Comparison of ENCODE assay signal across 22 mouse cellular contexts in the genomic region with DNA sequence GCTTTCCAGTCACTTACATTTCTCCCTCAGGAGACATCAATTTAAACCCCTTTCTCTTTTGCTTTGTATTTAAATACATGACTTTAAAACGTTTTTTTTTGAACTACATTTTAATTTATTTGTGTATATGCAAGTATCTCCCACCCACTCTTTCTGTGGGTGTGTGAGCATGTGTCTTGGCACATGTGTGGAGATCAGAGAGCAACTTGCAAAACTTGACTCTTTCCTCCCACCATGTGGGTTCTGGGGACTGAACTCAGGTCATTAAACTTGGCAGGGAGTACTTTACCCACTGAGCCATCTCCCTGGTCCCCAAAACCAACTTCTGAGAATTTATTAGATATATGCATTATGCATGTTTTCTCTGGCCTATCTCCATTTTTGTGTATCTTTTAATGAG.
DNase-seq lines count a peak whose midpoint lies in the region; ATAC-seq and TF ChIP-seq lines count a peak whose summit lies in the region.
"Had no signal": no experiment of that assay in that cellular context is flagged by ENCODE, and none has a peak within 500 bp of the region (broad histone marks: within the 10 kb centered on the region; RNA-seq: fewer than 3 reads in every experiment).

No protein-coding gene starts in this region.

- TF ChIP-seq POLR2A in liver, adult 2 months (IDR thresholded peaks at IDR 0.05; ENCODE audit: extremely low read depth, insufficient read depth, low read length) = no peak

- no peaks in the 10 kb centered on the region for H3K27me3 ChIP-seq in liver, adult 2 months (ENCODE audit: control insufficient read depth, insufficient read depth, low read length)
- H3K27me3 ChIP-seq in liver, postnatal 0 days (ENCODE audit: insufficient read depth, low read length) = no peaks in the 10 kb centered on the region
- no peaks in the 10 kb centered on the region for H3K27me3 ChIP-seq in midbrain, embryonic 15.5 days (replicated peaks)
- H3K27me3 ChIP-seq in midbrain, embryonic 10.5 days (ENCODE audit: low read depth, poor library complexity, severe bottlenecking) = no peaks in the 10 kb centered on the region
- no peaks in the 10 kb centered on the region for H3K27me3 ChIP-seq in midbrain, embryonic 16.5 days (ENCODE audit: control insufficient read depth, insufficient read depth, low read depth, low read length)
- no peaks in the 10 kb centered on the region for H3K27me3 ChIP-seq in midbrain, embryonic 11.5 days (ENCODE audit: control insufficient read depth, insufficient read depth, low read length)
- H3K27me3 ChIP-seq: CH12.LX, Patski had no signal

- H3K4me2 ChIP-seq in liver, postnatal 0 days (ENCODE audit: low read depth, low read length) = no peak overlapping the region
- no peak overlapping the region for H3K4me2 ChIP-seq in midbrain, embryonic 15.5 days
- no peak overlapping the region for H3K4me2 ChIP-seq in midbrain, embryonic 16.5 days (ENCODE audit: low read length)
- H3K4me2 ChIP-seq in midbrain, embryonic 11.5 days = no peak overlapping the region

- no peaks in the 10 kb centered on the region for H3K36me3 ChIP-seq in liver, adult 2 months (ENCODE audit: control insufficient read depth, insufficient read depth, low read length)
- no peaks in the 10 kb centered on the region for H3K36me3 ChIP-seq in liver, postnatal 0 days (replicated peaks; ENCODE audit: insufficient read depth, low read length)
- no peaks in the 10 kb centered on the region for H3K36me3 ChIP-seq in midbrain, embryonic 15.5 days (replicated peaks)
- H3K36me3 ChIP-seq in midbrain, embryonic 10.5 days = no peaks in the 10 kb centered on the region
- no peaks in the 10 kb centered on the region for H3K36me3 ChIP-seq in midbrain, embryonic 16.5 days (ENCODE audit: control insufficient read depth, insufficient read depth, low read length)
- H3K36me3 ChIP-seq in midbrain, embryonic 11.5 days (ENCODE audit: control insufficient read depth, insufficient read depth, low read length) = no peaks in the 10 kb centered on the region
- H3K36me3 ChIP-seq: G1E had no signal

- H3K9me3 ChIP-seq in liver, postnatal 0 days (ENCODE audit: low read length) = no peaks in the 10 kb centered on the region
- no peaks in the 10 kb centered on the region for H3K9me3 ChIP-seq in midbrain, embryonic 15.5 days
- H3K9me3 ChIP-seq in midbrain, embryonic 10.5 days (replicated peaks) = no peaks in the 10 kb centered on the region
- H3K9me3 ChIP-seq in midbrain, embryonic 16.5 days (replicated peaks; ENCODE audit: control insufficient read depth, low read length, poor library complexity, severe bottlenecking) = no peaks in the 10 kb centered on the region
- no peaks in the 10 kb centered on the region for H3K9me3 ChIP-seq in midbrain, embryonic 11.5 days (ENCODE audit: control insufficient read depth, low read length)

- H3K4me1 ChIP-seq in liver, adult 2 months (ENCODE audit: control insufficient read depth, insufficient read depth, low read length) = peaks cover 5% of the 10 kb centered on the region
- no peaks in the 10 kb centered on the region for H3K4me1 ChIP-seq in liver, postnatal 0 days (ENCODE audit: insufficient read depth)
- H3K4me1 ChIP-seq in midbrain, embryonic 15.5 days = no peaks in the 10 kb centered on the region
- H3K4me1 ChIP-seq in midbrain, embryonic 10.5 days = 0 out of 2 replicates have a peak, but pooled peaks cover 3% of the 10 kb centered on the region
- 0 out of 2 replicates have a peak, but pooled peaks cover 2% of the 10 kb centered on the region for H3K4me1 ChIP-seq in midbrain, embryonic 16.5 days (ENCODE audit: control insufficient read depth, insufficient read depth, low read length)
- H3K4me1 ChIP-seq in midbrain, embryonic 11.5 days (ENCODE audit: control insufficient read depth, insufficient read depth, low read length) = no peaks in the 10 kb centered on the region

- no peak for TF ChIP-seq CTCF in liver, adult 2 months (IDR thresholded peaks at IDR 0.05; ENCODE audit: low read depth, low read length)
- TF ChIP-seq CTCF in liver, postnatal 0 days (IDR thresholded peaks at IDR 0.05; ENCODE audit: low read depth) = no peak

- intact Hi-C loops in heart, postnatal 14 days (cut with DNase I) = no loop called here

- 0% methylated on average over 1 of the region's 1 CpGs for WGBS in liver, adult 2 months
- 14% methylated on average over 1 of the region's 1 CpGs for WGBS in liver, postnatal 0 days (ENCODE audit: insufficient replicate concordance)
- WGBS in midbrain, embryonic 15.5 days = 4% methylated on average over 1 of the region's 1 CpGs
- 45% methylated on average over 1 of the region's 1 CpGs for WGBS in midbrain, embryonic 10.5 days
- 9% methylated on average over 1 of the region's 1 CpGs for WGBS in midbrain, embryonic 16.5 days
- 17% methylated on average over 1 of the region's 1 CpGs for WGBS in midbrain, embryonic 11.5 days

- H3K4me3 ChIP-seq in liver, adult 2 months (ENCODE audit: insufficient read depth, low read depth, low read length) = no peak overlapping the region
- no peak overlapping the region for H3K4me3 ChIP-seq in liver, postnatal 0 days (ENCODE audit: low read depth, low read length)
- H3K4me3 ChIP-seq in midbrain, embryonic 15.5 days = no peak overlapping the region
- no peak overlapping the region for H3K4me3 ChIP-seq in midbrain, embryonic 10.5 days
- H3K4me3 ChIP-seq in midbrain, embryonic 16.5 days (ENCODE audit: low read depth, low read length) = no peak overlapping the region
- H3K4me3 ChIP-seq in midbrain, embryonic 11.5 days (ENCODE audit: low read depth, low read length) = no peak overlapping the region

- H3K79me2 ChIP-seq in liver, adult 2 months (ENCODE audit: control insufficient read depth, insufficient read depth, low read length) = no peaks in the 10 kb centered on the region

- H3K9ac ChIP-seq in liver, adult 2 months (ENCODE audit: low read depth, low read length) = no peak overlapping the region
- H3K9ac ChIP-seq in liver, postnatal 0 days (replicated peaks) = no peak overlapping the region
- H3K9ac ChIP-seq in midbrain, embryonic 15.5 days = no peak overlapping the region
- H3K9ac ChIP-seq in midbrain, embryonic 16.5 days (ENCODE audit: low read depth, low read length) = no peak overlapping the region
- H3K9ac ChIP-seq in midbrain, embryonic 11.5 days (ENCODE audit: low read length) = no peak overlapping the region

- no peak for ATAC-seq in liver, postnatal 0 days
- ATAC-seq in midbrain, embryonic 15.5 days (replicated peaks) = 0 out of 2 replicates have a peak, but pooled peaks have one; percentile 32
- ATAC-seq in midbrain, embryonic 16.5 days = 0 out of 2 replicates have a peak, but pooled peaks have one; percentile 51
- ATAC-seq in midbrain, embryonic 11.5 days (ENCODE audit: low FRiP score) = no peak
- ATAC-seq: activated CD4-positive, CD25-positive, alpha-beta regulatory T cell, adult 4 months; CD4-positive, CD25-positive, alpha-beta regulatory T cell, adult 4 months had no signal

- DNase-seq in heart, adult 11 months = peak; percentile 41
- no peak for DNase-seq in heart, postnatal 14 days
- DNase-seq in liver, adult 2 months (ENCODE audit: extremely low read depth, low read depth, low spot score) = peak; percentile 71
- DNase-seq in liver, postnatal 0 days = no peak
- no peak for DNase-seq in midbrain, embryonic 10.5 days (ENCODE audit: low spot score)
- no peak for DNase-seq in midbrain, embryonic 11.5 days (ENCODE audit: low spot score, missing footprints)
- DNase-seq: adrenal gland, adult 2 months; adrenal gland, adult 8-10 months; adrenal gland, postnatal 10 days; adrenal gland, postnatal 14 days; adrenal gland, postnatal 25 days; adrenal gland, postnatal 36 days; B cell, adult 2 months; cerebellum, adult 11 months; cerebellum, adult 11-12 months had no signal

- H3K27ac ChIP-seq in liver, adult 2 months (replicated peaks; ENCODE audit: insufficient read depth, low read depth, low read length) = no peak overlapping the region
- H3K27ac ChIP-seq in liver, postnatal 0 days (ENCODE audit: low read depth) = no peak overlapping the region
- H3K27ac ChIP-seq in midbrain, embryonic 15.5 days = no peak overlapping the region
- no peak overlapping the region for H3K27ac ChIP-seq in midbrain, embryonic 10.5 days (replicated peaks)
- no peak overlapping the region for H3K27ac ChIP-seq in midbrain, embryonic 16.5 days (ENCODE audit: low read length)
- H3K27ac ChIP-seq in midbrain, embryonic 11.5 days (ENCODE audit: low read depth, low read length) = no peak overlapping the region

- TF ChIP-seq EP300 in liver, postnatal 0 days (IDR thresholded peaks at IDR 0.05; ENCODE audit: low read depth) = no peak

Comparison
In these comparisons a context has a peak if more than half of its experiments do, and no peak if none do; other contexts are left out.
1. DNase-seq: peak in heart, adult 11 months (single experiment) and liver, adult 2 months (single experiment); none in heart, postnatal 14 days (0 of 2), liver, postnatal 0 days (single experiment), midbrain, embryonic 10.5 days (single experiment) and midbrain, embryonic 11.5 days (single experiment).
2. ATAC-seq: peak in midbrain, embryonic 15.5 days (single experiment) and midbrain, embryonic 16.5 days (single experiment); none in liver, postnatal 0 days (single experiment) and midbrain, embryonic 11.5 days (single experiment).